Mouse (Mus musculus) heart, postnatal 0 days (tissue): Measurements from ENCODE around the gene Mrvi1.

Experiments
- CTCF ChIP-seq: IDR thresholded peaks from 2 replicates; pipeline ENCODE4 v1.5.1; 2016; ENCODE audit warnings: antibody characterized with exemption, control low read depth, low read depth
- EP300 ChIP-seq: IDR thresholded peaks from 2 replicates; pipeline ENCODE4 v1.6.1; 2016; ENCODE audit warnings: antibody characterized with exemption, low read depth

- TF ChIP-seq CTCF (no peak), EP300 (no peak)
Observed at GRCm38 (mm10) chr7:110988081-110988480, 5.8 kb upstream of the Mrvi1 start.
